ENCODE assay signal across 8 mouse cellular contexts in the genomic region with DNA sequence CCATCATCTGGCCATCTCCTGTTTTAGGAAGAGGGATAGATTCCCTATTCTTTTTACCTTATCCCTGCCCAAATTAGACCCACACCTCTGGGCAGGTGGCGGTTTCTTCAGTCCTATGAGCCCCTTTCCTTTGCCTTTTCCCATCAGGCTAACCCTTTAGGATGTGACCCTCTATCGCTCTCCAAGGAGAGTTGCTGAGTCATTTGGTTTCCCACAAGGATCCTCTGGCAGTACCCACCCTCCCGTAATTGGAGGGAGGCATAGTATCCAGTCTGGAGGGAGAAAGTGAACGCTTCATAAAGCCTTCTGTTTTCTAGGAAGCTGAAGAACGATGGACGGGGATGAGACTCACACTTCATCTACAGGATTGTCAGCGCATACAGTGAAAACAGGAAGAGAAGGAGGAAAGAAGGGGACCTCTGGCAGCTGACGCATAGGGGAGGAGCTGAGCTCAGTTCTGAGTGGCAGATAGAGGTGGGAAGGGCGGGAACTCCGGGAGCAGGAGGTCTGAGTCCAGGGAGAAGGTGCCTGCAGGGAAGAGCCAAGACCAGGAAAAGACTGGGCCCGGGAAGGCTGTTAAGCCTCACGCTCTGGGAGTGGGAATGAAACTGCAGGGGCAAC.
A peak's percentile ranks its signal among the peaks of the same experiment; 100 is the strongest.
DNase-seq lines count a peak whose midpoint lies in the region; ATAC-seq lines count a peak whose summit lies in the region.

No protein-coding gene starts in this region.

- no peaks in the 10 kb centered on the region for H3K36me3 ChIP-seq in hindbrain, embryonic 11.5 days (ENCODE audit: control insufficient read depth, insufficient read depth, low read length)
- no peaks in the 10 kb centered on the region for H3K36me3 ChIP-seq in hindbrain, embryonic 12.5 days

- DNase-seq in hindbrain, embryonic 11.5 days (ENCODE audit: low spot score), result peak; percentile 7
- peak; percentile 34 to 38 for DNase-seq in kidney, postnatal 36 days
- DNase-seq in retina, postnatal 1 day, result peak; percentile 39
- no peak for DNase-seq in gastrocnemius, postnatal 14 days
- DNase-seq in left cerebral cortex, adult 11 months (ENCODE audit: low spot score), result no peak
- no peak for DNase-seq in T-cell, adult 2 months (ENCODE audit: low spot score)

- H3K4me2 ChIP-seq in hindbrain, embryonic 11.5 days (replicated peaks; ENCODE audit: low read depth, low read length), result no peak overlapping the region
- no peak overlapping the region for H3K4me2 ChIP-seq in hindbrain, embryonic 12.5 days (replicated peaks)

- intact Hi-C loops in gastrocnemius, postnatal 14 days (cut with DNase I; ENCODE audit: low total_unique reads), result no loop called here

- H3K27ac ChIP-seq in hindbrain, embryonic 11.5 days (ENCODE audit: low read depth, low read length), result no peak overlapping the region
- no peak overlapping the region for H3K27ac ChIP-seq in hindbrain, embryonic 12.5 days

- 23% methylated on average over 12 of the region's 12 CpGs for whole genome bisulfite sequencing in hindbrain, embryonic 11.5 days
- 25% methylated on average over 12 of the region's 12 CpGs for WGBS in hindbrain, embryonic 12.5 days

- H3K9me3 ChIP-seq in hindbrain, embryonic 11.5 days (ENCODE audit: control insufficient read depth, low read length), result no peaks in the 10 kb centered on the region
- H3K9me3 ChIP-seq in hindbrain, embryonic 12.5 days (replicated peaks), result no peaks in the 10 kb centered on the region

- no peak overlapping the region for H3K9ac ChIP-seq in hindbrain, embryonic 11.5 days (ENCODE audit: low read depth, low read length)
- no peak overlapping the region for H3K9ac ChIP-seq in hindbrain, embryonic 12.5 days

- no peak overlapping the region for H3K4me3 ChIP-seq in hindbrain, embryonic 11.5 days (ENCODE audit: low read depth, low read length)
- H3K4me3 ChIP-seq in hindbrain, embryonic 12.5 days, result no peak overlapping the region

- no peaks in the 10 kb centered on the region for H3K27me3 ChIP-seq in hindbrain, embryonic 11.5 days (ENCODE audit: control insufficient read depth, insufficient read depth, low read length)
- H3K27me3 ChIP-seq in hindbrain, embryonic 12.5 days, result no peaks in the 10 kb centered on the region

- H3K4me1 ChIP-seq in hindbrain, embryonic 11.5 days (replicated peaks; ENCODE audit: control insufficient read depth, insufficient read depth, low read length), result no peaks in the 10 kb centered on the region
- H3K4me1 ChIP-seq in hindbrain, embryonic 12.5 days, result peaks cover 6% of the 10 kb centered on the region; the same call in 1 of the 2 replicates

- ATAC-seq in hindbrain, embryonic 11.5 days (ENCODE audit: low FRiP score), result no peak
- no peak for ATAC-seq in hindbrain, embryonic 12.5 days (ENCODE audit: low FRiP score)
- peak; percentile 35 for ATAC-seq in granulocyte monocyte progenitor cell, adult 5-6 weeks (replicated peaks; ENCODE audit: poor library complexity, severe bottlenecking)

Comparison
In these comparisons a context has a peak if more than half of its experiments do, and no peak if none do; other contexts are left out.
1. DNase-seq: peak in hindbrain, embryonic 11.5 days (single experiment), kidney, postnatal 36 days (2 of 2) and retina, postnatal 1 day (single experiment); none in gastrocnemius, postnatal 14 days (single experiment), left cerebral cortex, adult 11 months (single experiment) and T-cell, adult 2 months (single experiment).